Mouse (Mus musculus) CH12.LX (cell line): ENCODE data around the gene Hcfc2. TPM values are rescaled to one million over a fixed set of nuclear protein-coding genes. Genes with fewer than 3 reads are reported as not detected.

Experiments
- DNase-seq: peaks from one replicate; pipeline ENCODE4 v3.0.0-alpha.2; 2013; ENCODE audit errors: extremely low read depth
- H3K27ac ChIP-seq: 2 replicates; pipeline ENCODE4 v1.5.1; 2012; ENCODE audit warnings: low read depth, mild to moderate bottlenecking, control low read depth, moderate library complexity; ENCODE audit not compliant: insufficient read depth
- H3K27me3 ChIP-seq: replicated peaks from 2 replicates; pipeline ENCODE3; 2012; ENCODE audit warnings: inconsistent platforms
- H3K36me3 ChIP-seq, 2 experiments: replicated peaks in 1 of 2; 2 replicates each; pipeline versions ENCODE3 to v1.6.1; 2012; ENCODE audit warnings: inconsistent platforms in 1 of 2, low read length in 1 of 2, mild to moderate bottlenecking in 1 of 2, mixed read lengths in 1 of 2, moderate library complexity in 1 of 2; ENCODE audit not compliant: control insufficient read depth in 1 of 2, insufficient read depth in 1 of 2
- H3K4me1 ChIP-seq, 2 experiments: 2 replicates each; pipeline ENCODE4 v1.6.1; 2012; ENCODE audit warnings: inconsistent platforms in 1 of 2, moderate library complexity in 1 of 2; ENCODE audit not compliant: insufficient read depth in 2 of 2, control insufficient read depth in 1 of 2
- H3K4me2 ChIP-seq: 2 replicates; pipeline ENCODE4 v1.6.1; 2012; ENCODE audit warnings: low read depth, mild to moderate bottlenecking, control low read depth; ENCODE audit not compliant: poor library complexity, insufficient read depth, severe bottlenecking
- H3K4me3 ChIP-seq, 3 experiments: fragments of 150-350 bp in 1 of 3; sonication (generic) in 1 of 3; replicated peaks in 1 of 3; 2 replicates each; pipeline versions ENCODE3 to v1.5.1; 2011 to 2012; ENCODE audit warnings: low read depth in 2 of 3, low read length in 2 of 3, mild to moderate bottlenecking in 2 of 3, moderate library complexity in 2 of 3, control low read depth in 1 of 3, improper control_type of control experiment in 1 of 3, inconsistent platforms in 1 of 3, mixed read lengths in 1 of 3; ENCODE audit not compliant: poor library complexity in 1 of 3
- H3K79me2 ChIP-seq: replicated peaks from 2 replicates; pipeline ENCODE4 v1.6.1; 2012; ENCODE audit warnings: mild to moderate bottlenecking, moderate library complexity; ENCODE audit not compliant: control insufficient read depth, poor library complexity, insufficient read depth, severe bottlenecking; ENCODE audit errors: extremely low read depth
- H3K9ac ChIP-seq: 2 replicates; pipeline ENCODE4 v1.6.1; 2012; ENCODE audit warnings: low read depth, mild to moderate bottlenecking, control low read depth, moderate library complexity; ENCODE audit not compliant: insufficient read depth
- H3K9me3 ChIP-seq: replicated peaks from 2 replicates; pipeline ENCODE3; 2012; ENCODE audit warnings: low read length, inconsistent platforms, mixed read lengths
- BHLHE40 ChIP-seq: IDR thresholded peaks from 2 replicates; pipeline ENCODE4 v1.6.1; 2011; ENCODE audit warnings: mild to moderate bottlenecking, low read depth, low read length, improper control_type of control experiment
- CHD2 ChIP-seq: IDR thresholded peaks from 2 replicates; pipeline ENCODE4 v1.6.1; 2011; ENCODE audit warnings: low read length, improper control_type of control experiment
- CTCF ChIP-seq, 2 experiments: IDR thresholded peaks in 1 of 2; conservative IDR thresholded peaks in 1 of 2; 2 replicates each; pipeline ENCODE4 v1.5.1; 2011 to 2012; ENCODE audit warnings: low read depth in 2 of 2, low read length in 2 of 2, improper control_type of control experiment in 1 of 2, inconsistent platforms in 1 of 2, mild to moderate bottlenecking in 1 of 2, moderate library complexity in 1 of 2
- ELF1 ChIP-seq: IDR thresholded peaks from 2 replicates; pipeline ENCODE4 v1.6.1; 2014; ENCODE audit warnings: low read depth, mild to moderate bottlenecking, inconsistent platforms, low read length, improper control_type of control experiment
- ETS1 ChIP-seq: conservative IDR thresholded peaks from 2 replicates; pipeline ENCODE4 v1.6.1; 2012; ENCODE audit warnings: low read depth, mild to moderate bottlenecking, inconsistent platforms, low read length, improper control_type of control experiment, moderate library complexity
- GABPA ChIP-seq: IDR thresholded peaks from 2 replicates; pipeline ENCODE4 v1.6.1; 2012; ENCODE audit warnings: low read depth, low read length, improper control_type of control experiment, inconsistent platforms; ENCODE audit not compliant: insufficient replicate concordance
- IRF4 ChIP-seq: IDR thresholded peaks from 2 replicates; pipeline ENCODE4 v1.6.1; 2014; ENCODE audit warnings: low read depth, mild to moderate bottlenecking, inconsistent platforms, low read length, improper control_type of control experiment
- JUND ChIP-seq: conservative IDR thresholded peaks from 2 replicates; pipeline ENCODE4 v1.6.1; 2011; ENCODE audit warnings: low read depth, low read length, improper control_type of control experiment
- KAT2A ChIP-seq: IDR thresholded peaks from 2 replicates; pipeline ENCODE4 v1.6.1; 2012; ENCODE audit warnings: low read length, improper control_type of control experiment, inconsistent platforms; ENCODE audit not compliant: insufficient replicate concordance
- MAFK ChIP-seq: IDR thresholded peaks from 2 replicates; pipeline ENCODE4 v1.6.1; 2011; ENCODE audit warnings: low read length, improper control_type of control experiment; ENCODE audit not compliant: insufficient replicate concordance
- MAX ChIP-seq: IDR thresholded peaks from 2 replicates; pipeline ENCODE4 v1.6.1; 2011; ENCODE audit warnings: low read length, improper control_type of control experiment
- MAZ ChIP-seq: IDR thresholded peaks from 2 replicates; pipeline ENCODE4 v1.6.1; 2012; ENCODE audit warnings: low read depth, mild to moderate bottlenecking, inconsistent platforms, low read length, improper control_type of control experiment, moderate library complexity
- MXI1 ChIP-seq: IDR thresholded peaks from 2 replicates; pipeline ENCODE4 v1.6.1; 2011; ENCODE audit warnings: mild to moderate bottlenecking, low read depth, low read length, improper control_type of control experiment
- MYC ChIP-seq: IDR thresholded peaks from 2 replicates; pipeline ENCODE4 v1.6.1; 2011; ENCODE audit warnings: low read depth, mild to moderate bottlenecking, improper control_type of control experiment, low read length
- NELFE ChIP-seq: IDR thresholded peaks from 2 replicates; pipeline ENCODE4 v1.6.1; 2011; ENCODE audit warnings: low read depth, low read length, improper control_type of control experiment
- NRF1 ChIP-seq: IDR thresholded peaks from 2 replicates; pipeline ENCODE4 v1.6.1; 2014; ENCODE audit warnings: low read depth, mild to moderate bottlenecking, inconsistent platforms, low read length, improper control_type of control experiment, moderate library complexity
- PAX5 ChIP-seq: IDR thresholded peaks from 2 replicates; pipeline ENCODE4 v1.6.1; 2012; ENCODE audit warnings: low read length, inconsistent platforms, mixed read lengths
- POLR2A ChIP-seq: IDR thresholded peaks from 2 replicates; pipeline ENCODE4 v1.6.1; 2011; ENCODE audit warnings: low read depth, mild to moderate bottlenecking, improper control_type of control experiment, low read length
- POLR2AphosphoS2 ChIP-seq: IDR thresholded peaks from 2 replicates; pipeline ENCODE4 v1.6.1; 2011; ENCODE audit warnings: low read depth, low read length, improper control_type of control experiment
- RAD21 ChIP-seq: IDR thresholded peaks from 2 replicates; pipeline ENCODE4 v1.6.1; 2011; ENCODE audit warnings: low read depth, mild to moderate bottlenecking, low read length, improper control_type of control experiment, moderate library complexity
- SIN3A ChIP-seq: IDR thresholded peaks from 2 replicates; pipeline ENCODE4 v1.6.1; 2012; ENCODE audit warnings: low read length, improper control_type of control experiment, inconsistent platforms
- SMC3 ChIP-seq: IDR thresholded peaks from 2 replicates; pipeline ENCODE4 v1.6.1; 2011; ENCODE audit warnings: low read depth, low read length, improper control_type of control experiment
- TCF12 ChIP-seq: IDR thresholded peaks from 2 replicates; pipeline ENCODE4 v1.6.1; 2014; ENCODE audit warnings: low read depth, mild to moderate bottlenecking, inconsistent platforms, low read length, improper control_type of control experiment
- UBTF ChIP-seq: IDR thresholded peaks from 2 replicates; pipeline ENCODE4 v1.6.1; 2012; ENCODE audit warnings: low read depth, mild to moderate bottlenecking, inconsistent platforms, low read length, improper control_type of control experiment, moderate library complexity
- USF1 ChIP-seq: IDR thresholded peaks from 2 replicates; pipeline ENCODE4 v1.6.1; 2014; ENCODE audit warnings: low read depth, mild to moderate bottlenecking, inconsistent platforms, low read length, improper control_type of control experiment
- ZC3H11A ChIP-seq: IDR thresholded peaks from 2 replicates; pipeline ENCODE4 v1.6.1; 2012; ENCODE audit warnings: low read depth, mild to moderate bottlenecking, inconsistent platforms, low read length, improper control_type of control experiment
- ZNF384 ChIP-seq: IDR thresholded peaks from 2 replicates; pipeline ENCODE4 v1.6.1; 2012; ENCODE audit warnings: low read depth, low read length, improper control_type of control experiment, inconsistent platforms
- dilution Hi-C: fragments of 300-500 bp; cut with MboI; formaldehyde crosslinking; loops from 2 replicates; pipeline ENCODE4 v1.14.3; 2020; ENCODE audit warnings: low sequenced_read_pairs; ENCODE audit not compliant: extremely low pct_unique_long_range_greater_than_20kb, extremely low pct_ligation_motif_present
- in situ Hi-C: fragments of 300-500 bp; cut with MboI; formaldehyde crosslinking; loops from 3 replicates; pipeline ENCODE4 v1.14.3; 2019; ENCODE audit warnings: low sequenced_read_pairs, low pct_ligation_motif_present, low pct_unique_long_range_greater_than_20kb, mixed read lengths
- polyA plus RNA-seq: library from polyadenylated mRNA; unstranded; fragments of >175 nt; gene quantifications from 2 replicates; pipeline ENCODE4 v1.2.1, GENCODE M21; 2012; ENCODE audit warnings: low read depth; ENCODE audit not compliant: insufficient read length
- total RNA-seq, 2 experiments: library from RNA; depleted of rRNA; stranded (reverse); fragments of 300-350 nt in 1 of 2; fragments of >200 nt in 1 of 2; gene quantifications; 2 replicates each; pipeline ENCODE4 v1.2.3; 2012 to 2014

The Hcfc2 gene
- total and polyA plus RNA-seq, 3 experiments = 10.5 to 13.0 (median 12.3) TPM

DNA sequence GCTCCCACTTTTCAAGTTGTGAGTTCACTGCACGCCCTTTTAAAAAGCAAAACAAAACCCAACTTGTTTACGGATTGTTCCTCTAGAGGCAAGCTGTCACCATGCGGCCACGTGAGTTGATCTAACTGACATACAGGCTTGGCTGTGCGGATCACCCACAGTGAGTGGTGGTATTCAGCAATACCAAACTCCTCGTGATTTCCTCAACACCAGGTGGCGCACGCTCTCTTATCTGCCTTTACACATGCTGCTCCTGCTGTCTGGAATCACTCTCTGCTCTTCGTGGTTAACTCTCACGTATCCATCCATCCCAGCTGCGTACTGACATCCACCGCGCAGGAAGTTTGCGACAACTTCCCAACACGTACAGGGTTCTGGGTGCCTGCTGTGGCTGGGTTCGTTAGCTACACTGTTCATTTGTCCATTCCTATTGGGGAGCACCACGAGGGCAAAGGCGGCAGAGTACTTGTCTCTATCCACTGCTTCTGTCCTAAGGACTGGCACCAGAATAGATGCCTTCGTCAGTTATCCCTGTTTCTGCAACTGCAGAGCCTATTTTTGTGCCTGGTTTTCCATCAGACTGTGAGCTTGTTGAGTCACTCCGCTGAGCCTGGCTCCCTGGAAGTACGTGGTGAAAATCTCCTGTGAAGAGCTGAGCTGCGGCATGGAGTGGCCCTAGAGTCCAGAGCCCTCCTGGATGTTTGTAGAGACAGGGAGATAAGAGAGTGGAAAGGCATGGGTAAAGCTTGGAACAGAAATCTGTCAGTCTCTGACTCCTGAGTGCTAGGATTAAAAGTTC, 29.3 kb upstream of the Hcfc2 start:
- DNase-seq = peak; percentile 57
- H3K4me3 ChIP-seq = peak overlapping the region in 1 of 3 experiments; percentile 15
- H3K4me1 ChIP-seq = peaks cover 9 to 11% of the 10 kb centered on the region in 2 experiments
- no peak overlapping the region for H3K9ac ChIP-seq
- H3K27ac ChIP-seq = no peak overlapping the region
- H3K4me2 ChIP-seq = peak overlapping the region; percentile 41
- TF ChIP-seq IRF4 = 0 out of 2 replicates have a peak, but pooled peaks have one; percentile 26
- TF ChIP-seq ELF1 = no peak
- no peak for TF ChIP-seq ETS1
- TF ChIP-seq MAX = peak; percentile 84
- peak in 1 of 2 experiments; percentile 79; a peak in 2 of 4 replicates for TF ChIP-seq CTCF (conservative IDR thresholded peaks at IDR 0.05 in 1 of 2, IDR thresholded peaks at IDR 0.05 in 1 of 2; ENCODE audit: low read depth in 2 of 2, low read length in 2 of 2)
- peak; percentile 25; the same call in 1 of the 2 replicates for TF ChIP-seq SIN3A
- peak; percentile 83 for TF ChIP-seq SMC3
- no peak for TF ChIP-seq TCF12
- no peak for TF ChIP-seq MAZ
- no peak for TF ChIP-seq USF1
- TF ChIP-seq BHLHE40 = peak; percentile 59
- peak; percentile 66 for TF ChIP-seq RAD21
- peak; percentile 64; the same call in 1 of the 2 replicates for TF ChIP-seq MYC
- no peak for TF ChIP-seq NRF1
- no peak for TF ChIP-seq NELFE
- TF ChIP-seq MXI1 = 0 out of 2 replicates have a peak, but pooled peaks have one; percentile 24
- no peak for TF ChIP-seq ZNF384
- TF ChIP-seq POLR2AphosphoS2 = no peak
- TF ChIP-seq, all 38 proteins: peak for 9
- dilution Hi-C loops = no loop called here
- Histone ChIP-seq H3K27me3 (no peaks in the 10 kb centered on the region), H3K79me2 (no peaks in the 10 kb centered on the region), H3K9me3 (no peaks in the 10 kb centered on the region), H3K36me3 (no peaks in the 10 kb centered on the region)
- in situ Hi-C loops = no loop called here

DNA sequence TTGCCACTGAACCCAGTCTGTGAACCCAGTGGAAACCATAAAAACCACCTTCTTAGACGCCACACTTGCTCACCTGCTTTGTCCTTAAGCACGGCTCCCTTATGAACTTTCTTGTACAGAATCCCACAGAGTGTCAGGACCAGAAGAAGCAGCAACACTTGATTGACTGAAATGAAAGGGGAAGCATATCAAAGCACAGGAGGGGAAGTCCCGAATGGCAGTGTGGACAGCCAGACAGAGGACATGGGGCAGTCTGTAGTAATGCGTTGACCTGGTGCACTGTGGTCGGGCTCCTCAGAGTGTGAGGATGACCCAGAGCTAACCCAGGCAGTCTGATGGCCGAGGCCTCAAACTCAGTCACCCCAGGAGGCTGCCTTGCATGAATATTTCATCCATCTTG, 25.8 kb upstream of the Hcfc2 start:
- Histone ChIP-seq H3K27ac (no peak overlapping the region), H3K4me1 (peaks cover 9 to 11% of the 10 kb centered on the region in 2 experiments), H3K79me2 (no peaks in the 10 kb centered on the region), H3K27me3 (no peaks in the 10 kb centered on the region), H3K36me3 (no peaks in the 10 kb centered on the region), H3K4me3 (no peak overlapping the region), H3K9me3 (no peaks in the 10 kb centered on the region), H3K4me2 (no peak overlapping the region), H3K9ac (no peak overlapping the region)
- TF ChIP-seq MYC (no peak), UBTF (no peak), ETS1 (no peak), MAX (no peak), JUND (no peak), ZC3H11A (no peak), IRF4 (no peak), MAFK (no peak), KAT2A (no peak), BHLHE40 (no peak), TCF12 (no peak), POLR2A (no peak), PAX5 (no peak), USF1 (no peak), ELF1 (no peak), NELFE (no peak), GABPA (no peak), CHD2 (no peak), SMC3 (no peak)
- in situ Hi-C loops = no loop called here
- dilution Hi-C loops = no loop called here
- no peak for DNase-seq
